Mouse (Mus musculus) forebrain, embryonic 13.5 days (tissue): Measurements from ENCODE around the gene Vdr. TPM values are rescaled to one million over a fixed set of nuclear protein-coding genes. Genes with fewer than 3 reads are reported as not detected.

Source experiments
- ATAC-seq: fragments of 200-750 bp; cut with Nextera tagmentation; 2 replicates; pipeline ENCODE4 v1.8.0; 2017
- H3K27ac ChIP-seq: fragments of 300-500 bp; sonication (generic); 2 replicates; pipeline ENCODE4 v1.5.1; 2015; ENCODE audit warnings: inconsistent platforms, mild to moderate bottlenecking, moderate library complexity
- H3K27me3 ChIP-seq: fragments of 300-500 bp; sonication (generic); 2 replicates; pipeline ENCODE4 v1.6.1; 2015; ENCODE audit warnings: mild to moderate bottlenecking, inconsistent platforms
- H3K36me3 ChIP-seq: fragments of 300-500 bp; sonication (generic); 2 replicates; pipeline ENCODE4 v1.6.1; 2015; ENCODE audit warnings: mild to moderate bottlenecking, inconsistent platforms; ENCODE audit not compliant: poor library complexity, severe bottlenecking
- H3K4me1 ChIP-seq: fragments of 300-500 bp; sonication (generic); 2 replicates; pipeline ENCODE4 v1.6.1; 2015; ENCODE audit warnings: inconsistent platforms
- H3K4me2 ChIP-seq: fragments of 300-500 bp; sonication (generic); 2 replicates; pipeline ENCODE4 v1.6.1; 2015; ENCODE audit warnings: inconsistent platforms, mild to moderate bottlenecking, moderate library complexity
- H3K4me3 ChIP-seq: fragments of 300-500 bp; sonication (generic); 2 replicates; pipeline ENCODE4 v1.5.1; 2015; ENCODE audit warnings: mild to moderate bottlenecking, inconsistent platforms
- H3K9ac ChIP-seq: fragments of 300-500 bp; sonication (generic); 2 replicates; pipeline ENCODE4 v1.6.1; 2015; ENCODE audit warnings: mild to moderate bottlenecking, inconsistent platforms
- H3K9me3 ChIP-seq: fragments of 300-500 bp; sonication (generic); replicated peaks from 2 replicates; pipeline ENCODE4 v1.6.1; 2016; ENCODE audit warnings: inconsistent platforms
- WGBS: fragments of 180-500 bp; shearing (Covaris S2); methylation state at CpG from one replicate; pipeline ENCODE4 v1.1.7; 2015; 5-methylcytosine and 5-hydroxymethylcytosine counted together
- polyA plus RNA-seq: library from polyadenylated mRNA; unstranded; fragments of >200 nt; fragmentation: Nextera tagmentation; extraction: Ambion mirVana; gene quantifications from 2 replicates; pipeline ENCODE4 v1.2.1, GENCODE M21; 2015

Vdr gene
- polyA plus RNA-seq, 1 experiment from 2014 or later = not detected

DNA sequence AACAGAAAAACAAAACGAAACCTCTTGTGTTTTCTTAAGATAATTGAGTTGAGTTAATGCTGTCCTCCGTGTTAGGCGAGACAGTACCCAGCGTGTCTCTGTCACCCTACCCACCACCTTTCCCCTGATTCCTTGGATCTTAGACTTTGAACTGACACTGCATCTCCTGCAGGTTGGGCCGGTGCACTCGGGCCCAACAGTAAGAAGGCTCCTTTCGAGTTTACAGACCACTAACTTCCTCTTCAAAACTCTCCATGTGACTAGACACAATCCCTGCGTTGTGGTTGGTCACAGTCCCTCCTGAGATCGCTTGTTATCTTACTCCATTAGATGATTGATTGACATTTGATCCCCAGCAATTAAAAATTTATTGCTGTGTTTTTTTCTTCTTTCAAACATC is 7.6 kb upstream of the Vdr start:
- 86% methylated on average over 9 of the region's 9 CpGs for WGBS
- H3K4me1 ChIP-seq = peaks cover 11% of the 10 kb centered on the region
- H3K9ac ChIP-seq = no peak overlapping the region
- ATAC-seq = no peak
- no peak overlapping the region for H3K27ac ChIP-seq
- H3K27me3 ChIP-seq = no peaks in the 10 kb centered on the region; the same call in 1 of the 2 replicates
- H3K4me2 ChIP-seq = no peak overlapping the region
- no peaks in the 10 kb centered on the region for H3K36me3 ChIP-seq
- no peak overlapping the region for H3K4me3 ChIP-seq
- no peaks in the 10 kb centered on the region for H3K9me3 ChIP-seq

DNA sequence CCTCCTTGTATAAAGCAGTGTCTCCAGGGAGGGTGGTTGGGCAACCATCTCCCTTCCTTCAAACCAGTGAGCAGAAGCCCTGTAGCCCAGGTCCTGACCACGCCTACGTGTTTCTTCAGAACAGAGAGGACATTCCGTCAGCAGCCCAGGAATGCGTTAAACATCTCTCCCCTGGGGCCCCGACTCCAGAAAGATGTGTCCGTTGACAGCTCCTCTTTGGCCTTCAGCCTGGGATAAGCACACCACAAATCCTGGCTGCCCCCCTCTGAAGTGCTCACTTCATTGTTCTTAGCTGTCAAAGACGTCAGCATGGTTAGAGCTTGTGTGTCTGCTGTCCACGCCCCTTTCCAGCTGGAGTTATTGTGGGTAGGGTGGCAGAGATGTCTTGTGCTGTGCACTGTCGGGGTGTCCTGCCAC is 3.9 kb upstream of the Vdr start:
- no peak overlapping the region for H3K9ac ChIP-seq
- H3K4me2 ChIP-seq = peak overlapping the region; percentile 22; the same call in 1 of the 2 replicates
- H3K4me1 ChIP-seq = peaks cover 11% of the 10 kb centered on the region
- H3K4me3 ChIP-seq = no peak overlapping the region
- H3K27ac ChIP-seq = no peak overlapping the region; the same call in 1 of the 2 replicates
- H3K27me3 ChIP-seq = peaks cover 4% of the 10 kb centered on the region; the same call in 1 of the 2 replicates
- no peaks in the 10 kb centered on the region for H3K36me3 ChIP-seq
- 15% methylated on average over 9 of the region's 9 CpGs for WGBS
- peak; percentile 76 for ATAC-seq
- no peaks in the 10 kb centered on the region for H3K9me3 ChIP-seq

GRCm38 (mm10) chr15:97907801-97908751 is 2.4 kb downstream of the Vdr start:
- Histone ChIP-seq H3K9ac (peak overlapping the region; percentile 50), H3K36me3 (no peaks in the 10 kb centered on the region), H3K4me1 (peaks cover 13% of the 10 kb centered on the region), H3K9me3 (no peaks in the 10 kb centered on the region), H3K27me3 (peaks cover 41% of the 10 kb centered on the region), H3K4me3 (peak overlapping the region; percentile 41), H3K27ac (no peak overlapping the region), H3K4me2 (peak overlapping the region; percentile 65)
- peak; percentile 76; the same call in 1 of the 2 replicates for ATAC-seq
- 1% methylated on average over 59 of the region's 59 CpGs for WGBS

DNA sequence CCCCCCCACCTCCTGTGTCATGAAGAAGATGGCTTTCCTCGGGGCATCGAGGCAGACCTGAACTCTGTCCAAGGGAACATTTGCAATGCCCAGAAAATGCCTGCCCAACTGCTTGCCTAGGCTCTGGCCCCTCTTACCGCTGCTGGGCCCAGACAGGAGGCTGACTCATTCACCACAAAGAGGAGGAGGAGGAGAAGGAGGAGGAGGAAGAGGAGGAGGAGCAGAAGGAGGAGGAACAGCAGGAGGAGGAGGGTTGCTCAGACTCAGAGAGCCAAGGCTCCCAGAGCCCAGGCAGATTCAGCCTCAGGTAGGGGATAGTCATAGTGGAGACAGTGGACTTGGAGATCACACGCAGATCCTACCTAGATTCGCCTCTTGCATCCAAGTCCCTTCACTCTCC is 3.2 kb downstream of the Vdr start:
- H3K4me1 ChIP-seq = peaks cover 13% of the 10 kb centered on the region
- H3K9ac ChIP-seq = peak overlapping the region; percentile 50; the same call in 1 of the 2 replicates
- peaks cover 41% of the 10 kb centered on the region for H3K27me3 ChIP-seq
- ATAC-seq = no peak
- WGBS = 57% methylated on average over 5 of the region's 5 CpGs
- H3K27ac ChIP-seq = no peak overlapping the region
- peak overlapping the region; percentile 65 for H3K4me2 ChIP-seq
- no peak overlapping the region; the same call in 1 of the 2 replicates for H3K4me3 ChIP-seq
- H3K36me3 ChIP-seq = no peaks in the 10 kb centered on the region
- no peaks in the 10 kb centered on the region for H3K9me3 ChIP-seq

DNA sequence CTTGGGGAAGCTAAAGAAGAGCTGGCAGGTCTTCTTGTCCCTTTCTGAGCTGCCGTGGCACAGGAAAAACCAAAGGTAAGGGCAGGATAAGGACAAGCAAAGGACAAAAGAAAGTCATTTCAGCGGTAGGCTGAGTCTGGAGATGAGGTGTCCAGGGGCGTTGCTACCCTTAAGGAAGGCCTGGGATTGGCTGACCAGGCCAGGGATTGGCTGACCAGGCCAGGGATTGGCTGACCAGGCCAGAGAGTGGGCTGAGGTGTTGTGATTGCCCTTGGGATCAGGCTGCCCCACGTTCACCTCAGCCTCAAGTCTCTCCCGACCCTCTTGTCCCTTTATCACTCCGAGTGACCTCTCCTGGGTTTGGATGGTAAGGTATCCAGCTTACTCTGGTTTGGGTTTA is 5.1 kb downstream of the Vdr start:
- Histone ChIP-seq H3K9ac (no peak overlapping the region), H3K4me3 (no peak overlapping the region), H3K27me3 (peaks cover 41% of the 10 kb centered on the region), H3K36me3 (no peaks in the 10 kb centered on the region), H3K27ac (no peak overlapping the region), H3K4me1 (peaks cover 13% of the 10 kb centered on the region), H3K4me2 (no peak overlapping the region), H3K9me3 (no peaks in the 10 kb centered on the region)
- 68% methylated on average over 6 of the region's 6 CpGs for WGBS
- ATAC-seq = no peak

GRCm38 (mm10) chr15:97904339-97904991 is 6.0 kb downstream of the Vdr start:
- no peak for ATAC-seq
- Histone ChIP-seq H3K9ac (no peak overlapping the region), H3K27me3 (peaks cover 37% of the 10 kb centered on the region), H3K4me3 (no peak overlapping the region), H3K4me2 (no peak overlapping the region), H3K4me1 (peaks cover 16% of the 10 kb centered on the region), H3K9me3 (no peaks in the 10 kb centered on the region), H3K36me3 (no peaks in the 10 kb centered on the region), H3K27ac (no peak overlapping the region)
- WGBS = 68% methylated on average over 11 of the region's 11 CpGs

DNA sequence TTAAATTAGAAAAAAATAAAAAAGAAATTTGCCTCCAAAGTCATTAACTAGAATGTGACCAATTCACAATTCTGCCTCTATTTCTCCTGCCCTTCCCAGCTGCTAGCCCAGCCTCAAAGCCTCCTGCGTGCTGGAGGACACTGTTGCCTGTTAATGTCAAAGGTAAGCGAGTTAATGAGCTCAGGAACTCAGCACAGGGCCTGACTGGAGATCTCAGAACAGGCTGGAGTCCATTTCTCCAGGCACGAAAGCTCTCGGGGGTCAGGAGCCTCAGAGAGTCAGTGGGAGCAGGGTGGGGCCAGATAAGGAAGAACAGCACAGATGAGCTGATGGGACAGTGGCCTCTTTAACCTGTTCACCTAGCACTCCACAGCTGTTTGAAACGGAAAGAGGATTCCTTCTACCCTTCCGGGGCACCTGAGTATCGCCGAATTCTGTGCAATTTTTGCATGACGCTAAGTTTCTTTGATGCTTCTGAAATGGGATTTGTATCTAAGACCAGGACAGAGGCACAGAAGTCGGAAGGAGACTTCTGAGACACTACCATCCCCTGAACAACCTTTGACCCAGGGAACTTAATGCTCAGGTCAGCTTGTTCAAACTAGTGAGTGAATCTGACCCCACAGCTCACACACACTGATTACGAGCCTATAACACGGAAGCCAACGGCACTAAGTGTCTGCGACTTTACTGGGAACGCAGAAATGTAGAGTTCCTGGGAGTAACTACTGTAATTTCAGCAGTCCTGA is 7.0 kb downstream of the Vdr start:
- H3K4me1 ChIP-seq = peaks cover 14% of the 10 kb centered on the region
- no peaks in the 10 kb centered on the region for H3K36me3 ChIP-seq
- H3K27ac ChIP-seq = no peak overlapping the region
- H3K27me3 ChIP-seq = peaks cover 28% of the 10 kb centered on the region
- 82% methylated on average over 15 of the region's 15 CpGs for WGBS
- H3K9me3 ChIP-seq = no peaks in the 10 kb centered on the region
- H3K4me2 ChIP-seq = no peak overlapping the region
- no peak overlapping the region for H3K9ac ChIP-seq
- H3K4me3 ChIP-seq = no peak overlapping the region
- no peak for ATAC-seq

DNA sequence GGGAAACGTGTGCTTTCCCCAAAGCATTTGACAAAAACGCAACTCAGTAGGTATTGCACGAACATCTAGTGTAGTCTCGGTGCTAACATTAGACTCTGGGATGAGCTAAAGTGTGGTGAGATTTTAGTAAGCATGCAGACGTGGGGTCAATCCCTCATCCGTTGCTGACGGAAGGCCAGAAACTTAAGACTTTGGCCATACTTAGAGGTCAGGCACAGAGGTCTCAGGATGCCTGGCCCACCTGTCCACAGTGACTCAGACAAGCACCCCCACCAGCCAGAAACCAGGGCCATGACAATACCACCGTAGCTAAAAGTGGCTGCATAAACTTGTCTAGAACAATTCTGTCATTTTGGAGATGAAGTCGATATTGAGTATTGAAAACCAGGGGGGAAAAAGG is 9.4 kb downstream of the Vdr start:
- H3K9me3 ChIP-seq = no peaks in the 10 kb centered on the region
- H3K4me2 ChIP-seq = no peak overlapping the region
- H3K36me3 ChIP-seq = no peaks in the 10 kb centered on the region
- 89% methylated on average over 9 of the region's 9 CpGs for WGBS
- H3K9ac ChIP-seq = no peak overlapping the region
- no peak overlapping the region for H3K4me3 ChIP-seq
- peaks cover 4% of the 10 kb centered on the region; the same call in 1 of the 2 replicates for H3K27me3 ChIP-seq
- 0 out of 2 replicates have a peak, but pooled peaks cover 5% of the 10 kb centered on the region for H3K4me1 ChIP-seq
- no peak overlapping the region for H3K27ac ChIP-seq
- ATAC-seq = no peak

- Histone ChIP-seq H3K9me3 (no peaks in the 10 kb centered on the region), H3K27ac (no peak overlapping the region), H3K4me2 (no peak overlapping the region), H3K36me3 (no peaks in the 10 kb centered on the region), H3K4me3 (no peak overlapping the region), H3K27me3 (peaks cover 4% of the 10 kb centered on the region; the same call in 1 of the 2 replicates), H3K4me1 (0 out of 2 replicates have a peak, but pooled peaks cover 8% of the 10 kb centered on the region), H3K9ac (no peak overlapping the region)
- WGBS = 84% methylated on average over 12 of the region's 12 CpGs
- no peak for ATAC-seq
Observed at GRCm38 (mm10) chr15:97900336-97900912, 10.0 kb downstream of the Vdr start.

DNA sequence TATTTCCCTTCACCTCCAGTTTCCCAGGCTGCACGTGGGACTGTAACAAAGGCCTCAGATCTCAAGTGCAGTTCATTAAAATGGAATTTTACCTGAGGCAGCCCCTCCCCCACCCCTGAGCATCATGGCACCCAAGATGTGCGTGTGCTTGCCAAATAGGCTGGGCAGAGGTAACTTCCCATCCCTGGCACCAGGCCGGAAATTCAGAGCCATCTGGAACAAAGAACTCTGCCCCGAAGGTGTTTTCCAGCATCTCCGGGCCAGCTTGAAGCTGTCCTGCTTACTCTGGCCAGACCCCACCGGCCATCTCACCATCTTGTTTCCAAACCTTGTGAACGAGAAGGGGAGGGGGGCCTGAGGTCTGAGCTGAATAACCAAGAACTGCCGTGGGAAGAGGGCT is 10.7 kb downstream of the Vdr start:
- 68% methylated on average over 8 of the region's 8 CpGs for WGBS
- Histone ChIP-seq H3K27ac (no peak overlapping the region), H3K4me1 (0 out of 2 replicates have a peak, but pooled peaks cover 8% of the 10 kb centered on the region), H3K4me3 (no peak overlapping the region), H3K9me3 (no peaks in the 10 kb centered on the region), H3K36me3 (no peaks in the 10 kb centered on the region), H3K27me3 (peaks cover 4% of the 10 kb centered on the region; the same call in 1 of the 2 replicates), H3K4me2 (no peak overlapping the region), H3K9ac (no peak overlapping the region)
- ATAC-seq = no peak

DNA sequence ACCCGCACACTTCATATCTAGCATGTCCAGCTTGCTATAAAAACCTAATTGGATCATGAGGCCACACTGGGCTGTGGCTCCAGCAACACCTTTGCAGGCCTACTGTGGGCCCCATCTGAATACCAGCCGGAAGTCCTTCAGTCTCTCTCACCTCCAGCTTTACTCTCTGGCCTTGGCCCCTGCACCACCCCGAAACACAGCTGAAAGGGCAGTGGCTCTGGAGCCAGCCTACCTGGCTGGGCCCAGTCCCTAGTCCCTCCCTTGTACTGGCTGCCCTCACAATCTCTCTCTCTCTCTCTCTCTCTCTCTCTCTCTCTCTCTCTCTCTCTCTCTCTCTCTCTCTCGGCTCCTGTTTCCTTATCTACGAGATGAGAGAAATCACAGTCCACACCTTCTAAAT is 11.6 kb downstream of the Vdr start:
- Histone ChIP-seq H3K9me3 (no peaks in the 10 kb centered on the region), H3K9ac (no peak overlapping the region), H3K4me2 (no peak overlapping the region), H3K36me3 (no peaks in the 10 kb centered on the region), H3K27ac (no peak overlapping the region), H3K4me3 (no peak overlapping the region), H3K27me3 (peaks cover 2% of the 10 kb centered on the region; the same call in 1 of the 2 replicates), H3K4me1 (0 out of 2 replicates have a peak, but pooled peaks cover 8% of the 10 kb centered on the region)
- WGBS = 91% methylated on average over 5 of the region's 5 CpGs
- no peak for ATAC-seq
